Mouse (Mus musculus) T-cell, adult 2 months (primary cell): ENCODE data around the gene Tead4.
"Not testable (repeated sequence)": the region's sequence is repeated elsewhere in the genome, so short reads cannot be mapped to it uniquely, and the experiment has no call there.

Source experiments
- DNase-seq: peaks from one replicate; pipeline ENCODE4 v3.0.0; 2022; ENCODE audit warnings: low spot score

Tead4 gene

GRCm38 (mm10) chr6:128300134-128301001, at the start of gene Tead4:
Tead4 (minus strand) TSS chr6:128300823.
- DNase-seq = no peak

DNA sequence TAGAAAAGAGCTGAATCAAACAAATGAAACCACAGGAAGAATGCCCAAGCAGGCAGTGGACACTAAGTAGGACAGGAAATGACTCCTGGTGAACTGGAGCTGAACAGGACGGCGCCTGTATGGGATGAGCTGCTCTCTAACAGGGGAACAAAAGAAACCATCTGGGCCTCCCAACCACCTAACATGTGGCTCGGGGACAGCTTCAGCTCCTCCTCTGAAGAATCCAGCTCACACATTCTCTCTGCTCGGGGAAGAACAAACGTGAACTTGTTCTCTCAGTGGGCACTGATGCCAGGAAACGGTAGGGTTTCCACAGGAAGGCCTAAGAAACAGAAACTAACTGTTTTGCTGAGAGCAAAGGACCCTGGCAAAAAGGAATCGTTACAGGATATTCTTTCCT, 49.1 kb upstream of the Tead4 start:
- no peak for DNase-seq

DNA sequence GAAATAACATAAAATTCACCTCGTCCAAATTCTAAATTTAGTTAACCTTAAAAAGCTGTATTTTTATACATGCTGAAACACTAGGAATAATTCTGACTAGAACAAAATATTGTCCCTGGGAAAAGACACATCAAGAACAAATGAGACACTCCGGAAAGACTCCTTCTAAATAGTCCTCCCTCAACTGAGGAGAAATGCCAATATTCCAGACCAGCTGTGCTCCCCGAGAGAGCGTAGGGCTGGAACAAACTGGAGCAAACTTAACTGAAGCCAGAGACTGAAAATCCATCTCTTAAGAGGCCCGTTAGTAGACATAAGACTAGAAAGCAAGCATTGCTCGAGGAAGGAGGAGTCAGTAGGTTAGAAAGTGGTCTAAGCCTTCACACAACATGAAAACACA, 46.2 kb upstream of the Tead4 start:
- DNase-seq = no peak

DNA sequence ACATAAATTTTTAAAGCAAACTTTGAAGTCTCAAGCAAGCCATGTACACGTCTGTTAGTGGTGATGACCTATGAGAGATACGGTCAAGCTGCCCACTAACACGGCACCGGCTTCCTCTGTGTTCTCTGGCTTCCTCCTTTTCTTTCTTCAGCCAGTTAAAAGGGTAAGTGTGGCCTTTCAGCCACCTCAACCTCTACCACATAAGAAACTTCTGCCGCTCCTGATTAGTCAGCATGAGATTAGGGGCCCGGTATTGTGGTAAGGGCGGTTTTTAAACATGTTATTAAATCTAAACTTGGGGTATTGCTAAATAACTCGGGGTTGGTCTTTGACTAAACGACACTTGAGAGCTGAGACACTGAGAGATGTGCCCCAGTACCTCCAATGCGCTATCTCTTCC, 45.0 kb upstream of the Tead4 start:
- DNase-seq = no peak

GRCm38 (mm10) chr6:128341956-128342723, 41.5 kb upstream of the Tead4 start:
- DNase-seq = no peak

DNA sequence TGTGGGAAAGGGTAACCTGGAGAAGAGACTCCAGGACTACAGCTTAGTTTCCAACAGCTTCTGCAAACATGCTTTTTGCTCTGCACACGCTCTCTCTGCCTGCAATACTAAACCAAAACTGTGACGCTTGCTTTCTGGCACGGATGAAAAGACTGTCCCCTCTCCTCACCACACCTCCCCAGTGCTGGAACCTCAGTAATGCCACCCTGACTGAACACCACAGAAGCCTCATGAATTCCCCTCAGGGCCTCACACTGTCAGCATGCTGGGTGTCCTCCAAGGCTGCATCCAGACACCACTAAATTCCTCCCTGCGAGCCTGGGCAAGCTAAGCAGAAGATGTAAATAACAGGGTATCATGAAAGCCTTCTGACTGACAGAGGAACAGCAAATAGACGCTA, 38.3 kb upstream of the Tead4 start:
- no peak for DNase-seq

GRCm38 (mm10) chr6:128337467-128337866, 36.8 kb upstream of the Tead4 start:
- no peak for DNase-seq

GRCm38 (mm10) chr6:128334397-128335124, 33.9 kb upstream of the Tead4 start:
- DNase-seq = peak; percentile 59

DNA sequence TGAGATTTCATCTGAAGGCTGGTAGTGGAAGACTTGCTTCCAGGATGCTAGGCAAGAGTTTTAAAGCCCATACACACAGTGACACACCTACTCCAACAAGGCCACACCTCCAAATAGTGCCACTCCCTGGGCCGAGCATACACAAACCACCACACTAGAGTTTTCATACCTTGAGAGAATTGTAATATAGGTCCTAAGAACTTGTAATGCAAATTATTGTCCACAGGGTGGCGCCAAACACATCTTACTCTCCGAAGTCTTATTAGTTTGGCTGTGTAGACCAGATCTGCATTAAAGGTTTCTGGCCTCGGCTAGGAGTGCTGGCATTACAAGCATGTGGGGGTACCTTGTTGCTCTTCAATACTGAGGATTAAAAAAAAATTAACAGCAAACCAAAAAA, 17.7 kb upstream of the Tead4 start:
- peak; percentile 49 for DNase-seq

GRCm38 (mm10) chr6:128315597-128315996, 15.0 kb upstream of the Tead4 start:
- no peak for DNase-seq

GRCm38 (mm10) chr6:128314796-128315195, 14.2 kb upstream of the Tead4 start:
- DNase-seq = no peak

DNA sequence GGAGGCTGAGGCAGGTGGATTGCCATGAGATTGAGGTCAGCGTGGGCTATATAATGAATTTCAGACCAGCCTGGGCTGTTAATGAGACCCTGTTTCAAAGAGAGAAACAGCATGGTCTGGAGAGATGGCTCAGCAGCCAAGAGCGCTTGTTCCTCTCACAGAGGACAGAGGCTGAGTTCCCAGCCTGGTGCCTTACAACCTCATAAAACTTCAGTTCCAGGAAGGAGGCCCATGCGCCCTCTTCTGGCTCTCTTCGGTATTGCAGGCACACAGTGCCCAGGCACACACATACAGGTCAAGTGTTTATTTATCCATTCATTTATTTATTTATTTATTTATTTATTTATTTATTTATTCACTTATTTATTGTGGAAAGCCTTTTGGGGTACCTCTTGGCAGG, 7.7 kb upstream of the Tead4 start:
- peak; percentile 31 for DNase-seq

- DNase-seq = no peak
These were observed 4.2 kb upstream of the Tead4 start for GRCm38 (mm10) chr6:128304801-128305200.

- not testable (repeated sequence) for DNase-seq
These were observed 2.0 kb upstream of the Tead4 start for GRCm38 (mm10) chr6:128302640-128303039.

GRCm38 (mm10) chr6:128301891-128302290, 1.3 kb upstream of the Tead4 start:
- DNase-seq = no peak

DNA sequence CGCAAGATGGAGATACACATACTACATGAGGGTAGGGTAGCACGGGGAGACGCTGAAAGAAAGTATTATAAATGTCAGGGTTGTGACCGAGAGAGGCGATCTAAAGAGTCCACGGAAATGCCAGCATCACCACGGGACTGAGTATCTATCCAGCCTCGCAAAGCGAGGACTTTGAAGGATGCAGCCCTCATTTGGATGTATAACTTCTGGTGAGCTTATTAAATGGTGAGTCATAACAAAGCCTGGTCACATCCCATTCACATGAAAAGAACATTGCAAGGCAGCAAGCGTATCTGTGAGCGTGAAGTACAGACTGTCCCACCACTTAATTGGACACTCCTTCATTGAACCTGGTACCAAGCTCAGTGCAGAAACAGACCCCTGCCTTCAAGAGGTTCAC, 835 bp upstream of the Tead4 start:
- no peak for DNase-seq

GRCm38 (mm10) chr6:128299292-128300133, 1.1 kb downstream of the Tead4 start:
- DNase-seq = no peak

DNA sequence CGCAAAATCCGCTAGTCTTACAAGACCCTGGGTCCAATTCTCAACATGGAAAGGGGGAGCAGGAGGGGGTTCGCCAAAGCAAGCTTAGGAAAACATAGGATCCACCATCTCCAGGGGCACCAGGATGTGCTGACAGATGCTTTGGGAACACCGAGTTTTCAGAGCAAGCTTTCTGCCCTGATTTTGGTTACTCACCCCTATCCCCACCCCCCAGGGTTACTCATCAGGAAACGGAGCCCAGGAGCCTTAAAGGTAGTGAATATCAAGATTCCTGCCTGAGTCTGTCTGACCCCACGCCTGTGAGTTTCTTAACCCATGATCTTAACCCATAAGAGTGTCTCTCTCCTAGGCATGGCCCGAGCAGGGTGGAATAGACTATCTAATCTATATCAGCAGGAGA, 2.4 kb downstream of the Tead4 start:
- no peak for DNase-seq

GRCm38 (mm10) chr6:128296750-128297393, 3.8 kb downstream of the Tead4 start:
- DNase-seq = no peak

DNA sequence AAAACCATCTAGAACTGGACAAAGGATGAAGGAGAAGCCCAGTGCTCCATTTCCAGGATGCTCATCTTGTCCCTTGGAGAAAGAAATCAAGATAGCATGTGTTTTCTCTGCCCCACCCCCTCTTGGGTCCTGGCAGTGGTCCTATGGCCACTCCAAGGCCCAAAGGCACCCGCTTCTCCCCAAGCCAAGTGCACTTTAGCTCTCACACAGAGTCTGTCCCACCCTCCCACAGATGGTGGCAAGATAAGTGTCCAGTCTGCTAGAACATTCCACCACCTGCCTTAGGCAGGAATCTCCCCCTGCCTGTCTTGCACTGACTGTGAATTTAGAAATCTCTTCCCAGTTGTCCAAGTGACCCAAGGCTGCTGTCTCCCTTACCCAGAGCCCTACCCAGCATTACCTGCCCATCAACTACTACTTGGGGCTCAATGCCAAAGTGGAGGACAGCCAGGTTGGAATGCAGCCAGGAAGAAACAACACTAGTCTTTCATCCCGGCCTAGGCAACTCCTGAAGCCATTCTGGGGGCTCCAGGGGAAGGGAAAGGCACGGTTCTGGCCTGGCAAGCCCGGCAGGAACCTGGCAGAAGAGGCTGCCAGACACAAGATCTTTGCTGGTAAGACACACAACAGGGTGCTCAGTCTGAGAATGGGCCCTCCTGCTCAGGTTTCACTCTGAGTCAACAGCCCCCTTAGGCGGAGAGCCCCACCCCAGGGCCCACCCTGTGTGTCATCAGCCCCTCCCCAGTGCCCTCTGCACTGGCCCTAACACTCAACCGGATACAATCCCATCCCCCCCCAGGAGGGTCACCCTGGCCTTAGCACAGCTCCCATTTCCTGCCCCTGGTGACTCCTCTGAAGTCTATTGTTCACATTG, 4.5 kb downstream of the Tead4 start:
- DNase-seq = no peak
